Mouse (Mus musculus) frontal cortex, postnatal 25 days (tissue): ENCODE data around the gene Tmem198.

Source experiments
- DNase-seq, 2 experiments: peaks; one replicate each; pipeline ENCODE4 v3.0.0; 2022; ENCODE audit warnings: low spot score in 2 of 2

Gene Tmem198

GRCm38 (mm10) chr1:75478916-75479634 lies at the start of gene Tmem198, which contains the start of gene Chpf:
Tmem198 (plus strand) TSS chr1:75479532.
Chpf (minus strand) TSS chr1:75479307.
- DNase-seq = peak; percentile 92 to 94

DNA sequence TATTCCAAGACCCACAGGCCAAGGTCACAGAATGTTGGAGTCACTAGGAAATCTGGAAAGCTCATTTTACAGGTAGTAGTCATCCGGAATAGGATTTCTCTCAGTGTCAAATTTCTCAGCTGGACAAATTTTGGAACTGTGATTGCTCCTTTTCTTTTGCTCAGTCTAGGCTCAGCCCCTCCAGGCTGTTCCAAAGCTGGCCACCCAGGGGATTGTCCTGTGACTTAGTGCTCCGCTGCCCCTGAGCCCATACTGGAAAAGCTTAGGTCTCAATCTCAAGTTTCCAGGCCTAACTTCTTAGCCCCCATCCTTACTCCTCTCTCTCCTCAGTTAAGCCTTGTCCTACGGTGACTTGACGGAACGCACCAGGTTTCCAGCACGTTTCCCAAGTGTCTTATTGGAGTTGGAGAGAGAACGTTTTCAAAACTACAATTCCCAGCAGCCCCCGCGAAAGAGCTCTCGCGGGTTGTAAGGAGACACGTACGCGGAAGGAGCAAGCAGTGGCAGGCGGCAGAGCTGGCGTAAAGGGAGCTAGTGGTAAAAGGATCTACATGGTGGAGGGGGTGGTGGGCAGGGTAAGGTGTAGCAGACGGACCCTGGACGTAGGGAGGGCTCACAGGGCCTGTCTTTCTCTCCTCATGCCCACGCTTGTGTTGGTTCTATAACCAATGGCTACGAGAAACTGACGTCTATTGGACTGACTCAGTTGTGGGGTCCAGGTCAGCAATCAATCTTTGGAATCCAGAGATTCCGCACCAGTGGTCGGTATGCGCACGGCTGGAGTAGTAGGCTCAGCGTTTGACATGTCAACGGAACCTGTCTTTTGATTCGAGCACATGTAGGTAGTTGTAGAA lies 43.6 kb upstream of the Tmem198 start, which contains the start of gene Gmppa:
Gmppa (plus strand) TSS at position 456 of the 854 bp plus-strand sequence.
- peak; percentile 58 to 69 for DNase-seq

GRCm38 (mm10) chr1:75438782-75439181 lies 40.5 kb upstream of the Tmem198 start:
- no peak for DNase-seq

DNA sequence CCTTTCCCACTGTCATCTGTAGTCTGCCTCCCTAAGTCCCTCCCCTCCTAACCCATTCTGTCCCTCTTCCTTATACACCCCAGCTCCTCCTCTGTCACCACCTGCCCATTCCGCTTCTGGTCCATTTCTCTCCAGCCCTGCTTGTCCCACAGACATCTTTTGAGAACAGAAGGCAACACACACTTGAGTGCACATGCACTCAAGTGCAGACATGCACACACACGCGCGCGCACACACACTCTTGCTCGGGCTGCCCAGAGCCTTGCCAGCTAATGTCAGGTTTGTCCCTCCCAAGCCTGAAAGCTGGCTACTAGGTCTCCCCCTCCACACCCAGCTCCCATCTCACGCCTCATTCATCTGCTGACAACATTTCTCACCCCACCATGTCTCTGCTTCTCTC lies 38.7 kb upstream of the Tmem198 start:
- no peak for DNase-seq

- no peak for DNase-seq
These were observed 37.8 kb upstream of the Tmem198 start for GRCm38 (mm10) chr1:75441471-75441996.

GRCm38 (mm10) chr1:75442171-75442570 lies 37.2 kb upstream of the Tmem198 start:
- DNase-seq = no peak

DNA sequence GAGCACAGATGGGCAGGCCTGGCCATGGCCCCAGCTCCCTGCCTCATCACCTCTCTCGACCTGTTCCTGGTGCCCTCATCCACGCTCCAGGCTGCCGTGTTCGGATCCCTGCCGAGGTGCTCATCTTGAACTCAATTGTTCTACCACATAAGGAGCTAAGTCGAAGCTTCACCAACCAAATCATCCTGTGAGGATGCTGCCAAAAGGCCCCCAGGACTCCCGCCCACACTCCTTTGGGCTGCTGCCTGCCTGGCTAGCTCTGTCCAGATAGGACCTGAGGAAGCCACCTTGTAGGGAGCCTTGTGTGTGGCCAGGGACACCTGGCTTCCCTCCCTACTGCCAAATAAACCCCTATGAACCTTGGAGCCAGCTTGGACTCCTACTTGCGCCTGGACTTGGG lies 36.5 kb upstream of the Tmem198 start:
- DNase-seq = no peak

- no peak for DNase-seq
These were observed 35.9 kb upstream of the Tmem198 start for GRCm38 (mm10) chr1:75443247-75444024.

- DNase-seq = no peak
These were observed 35.1 kb upstream of the Tmem198 start for GRCm38 (mm10) chr1:75444208-75444607.

GRCm38 (mm10) chr1:75445141-75445701 lies 34.1 kb upstream of the Tmem198 start:
- peak in 1 of 2 experiments; percentile 42 for DNase-seq

GRCm38 (mm10) chr1:75445751-75446611 lies 33.4 kb upstream of the Tmem198 start:
- DNase-seq = peak; percentile 56 to 59

- no peak for DNase-seq
These were observed 32.7 kb upstream of the Tmem198 start for GRCm38 (mm10) chr1:75446656-75447055.

DNA sequence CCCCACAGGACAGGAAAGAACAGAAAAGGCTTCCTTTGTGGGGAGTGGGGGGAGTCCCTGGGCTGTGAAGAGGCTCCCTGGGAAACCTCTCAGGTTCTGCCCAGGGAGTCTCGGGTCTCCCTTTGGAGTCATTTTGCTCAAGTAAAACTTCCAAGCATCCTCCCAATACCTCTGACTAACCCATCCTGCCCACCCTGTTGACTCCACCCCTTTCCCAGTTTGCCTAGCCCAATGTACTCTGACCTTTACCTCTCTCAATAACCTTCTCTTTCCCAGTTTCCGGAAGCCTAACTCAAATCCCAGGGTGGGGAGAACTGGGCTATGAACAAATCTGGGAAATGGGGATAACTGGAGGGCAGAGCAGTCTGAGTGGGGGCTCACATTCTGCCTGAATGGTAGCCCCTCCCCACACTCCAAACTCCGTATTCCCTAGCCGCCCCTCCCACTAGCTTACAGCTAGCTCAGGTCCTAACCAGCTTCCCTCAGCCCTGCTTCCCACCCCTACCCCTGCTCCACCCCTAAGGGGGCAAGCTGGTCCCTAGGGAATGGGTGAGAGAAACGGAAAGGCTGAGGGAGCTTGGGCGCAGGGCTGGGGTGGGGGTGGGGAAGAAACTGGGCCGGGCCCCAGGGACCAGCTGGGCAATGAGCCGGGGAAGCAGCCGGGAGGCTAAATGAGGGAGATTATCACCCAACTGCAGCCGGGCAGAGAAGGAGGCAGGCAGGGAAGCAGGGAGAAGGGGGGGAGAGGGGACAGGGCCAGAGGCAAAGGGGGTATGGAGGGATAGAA lies 31.9 kb upstream of the Tmem198 start:
- DNase-seq = no peak

DNA sequence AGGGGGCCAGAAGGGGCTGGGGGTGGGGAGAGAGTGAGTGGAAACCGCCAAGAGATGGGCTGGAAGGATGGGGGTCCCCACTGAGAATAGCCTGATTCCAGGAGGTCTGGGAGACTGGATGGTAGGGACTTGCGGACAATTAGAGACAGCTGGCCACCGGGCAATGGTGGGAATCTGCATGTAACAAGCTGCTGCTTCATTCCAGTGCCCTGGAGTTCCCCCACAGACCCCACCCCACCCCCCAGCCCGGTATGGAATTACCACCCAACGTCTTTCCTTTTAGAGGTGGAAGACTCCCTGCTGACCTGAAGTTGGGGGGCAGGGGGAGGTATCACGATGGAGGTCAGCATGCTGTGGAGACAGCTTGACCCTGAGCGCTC lies 31.3 kb upstream of the Tmem198 start:
- no peak for DNase-seq

DNA sequence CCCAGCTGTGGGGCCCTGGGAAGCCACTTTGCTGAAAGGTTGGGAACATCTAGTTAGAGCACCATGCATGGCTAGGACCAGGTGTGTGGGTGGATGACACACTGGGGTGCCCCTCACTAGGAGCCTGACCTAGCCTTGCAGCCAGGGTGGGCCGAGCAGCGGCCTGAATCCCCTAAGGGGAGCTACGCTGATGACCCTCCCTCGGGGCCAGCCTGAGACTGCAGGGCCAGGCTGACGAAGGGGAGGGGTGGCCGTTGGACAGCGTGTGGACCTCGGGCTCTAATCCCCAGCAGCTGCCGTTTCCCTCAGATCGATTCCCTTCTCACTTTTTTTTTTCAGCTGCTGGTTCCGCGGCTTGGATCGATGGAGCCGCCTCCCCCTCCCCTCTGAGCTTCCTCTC lies 30.4 kb upstream of the Tmem198 start:
- no peak for DNase-seq

DNA sequence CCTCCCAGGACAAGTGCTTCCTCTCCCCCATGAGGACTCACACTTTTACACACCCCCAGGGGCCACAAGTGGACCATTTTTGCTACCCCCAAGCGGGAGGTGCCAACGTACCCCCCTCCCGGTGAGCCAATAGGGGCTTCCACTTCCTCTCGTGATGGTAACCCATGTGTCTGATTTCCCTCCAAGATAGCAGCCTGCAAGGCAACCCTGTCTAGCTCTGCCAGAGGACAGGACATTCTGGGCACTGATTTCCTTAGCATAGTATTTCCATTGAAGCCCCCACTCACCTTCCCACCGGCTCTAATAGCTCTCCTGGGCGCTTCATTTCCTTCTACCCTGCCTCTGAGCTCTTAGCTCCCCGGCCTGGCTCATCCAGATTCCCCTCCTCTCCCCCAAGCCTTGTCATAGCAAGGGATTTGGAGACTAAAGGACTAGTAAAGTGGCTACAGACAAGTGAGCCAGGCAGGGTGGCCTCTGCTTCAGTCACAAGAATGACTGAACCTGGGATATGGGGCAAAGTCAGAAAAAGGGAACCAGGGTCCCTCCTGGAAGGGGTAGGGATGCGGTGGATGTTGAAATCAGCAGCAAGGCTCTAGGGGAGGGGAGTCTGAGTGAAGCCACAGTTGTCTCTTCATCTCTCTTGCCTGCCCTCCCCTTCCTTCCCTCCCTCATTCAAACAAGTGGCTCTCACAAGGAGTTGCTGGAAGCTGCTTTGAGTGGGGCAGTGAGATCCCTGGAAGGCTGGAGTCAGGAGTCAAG lies 29.8 kb upstream of the Tmem198 start:
- DNase-seq = no peak

DNA sequence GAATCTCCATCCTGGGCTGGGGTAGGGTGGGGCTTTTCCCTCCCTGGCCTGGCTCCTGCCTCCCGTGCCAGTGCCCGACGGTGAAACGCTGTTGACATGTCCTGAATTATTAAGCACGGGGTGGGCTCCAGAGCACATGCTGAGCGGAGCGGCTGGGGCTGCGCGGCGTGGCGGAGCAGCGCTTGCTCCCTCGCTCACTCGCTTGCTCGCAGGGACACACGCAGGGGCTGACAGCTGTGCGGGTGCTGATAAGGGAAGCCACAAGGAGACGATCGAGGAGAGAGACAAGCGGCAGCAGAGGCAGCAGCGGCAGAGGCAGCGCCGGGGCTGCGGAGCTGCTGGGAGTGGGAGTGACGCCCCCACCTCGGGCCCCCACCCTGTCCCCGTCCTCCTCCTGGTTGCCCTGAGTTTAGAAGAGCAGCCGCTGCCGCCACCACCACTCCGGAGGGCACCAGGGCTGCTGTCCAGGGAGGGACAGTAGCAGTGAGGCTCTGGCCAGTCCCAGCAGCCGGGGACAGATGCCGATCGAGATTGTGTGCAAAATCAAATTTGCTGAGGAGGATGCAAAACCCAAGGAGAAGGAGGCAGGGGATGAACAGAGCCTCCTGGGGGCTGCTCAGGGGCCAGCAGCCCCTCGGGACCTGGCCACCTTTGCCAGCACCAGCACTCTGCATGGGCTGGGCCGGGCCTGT lies 28.9 kb upstream of the Tmem198 start, which contains the start of gene Asic4:
Asic4 (plus strand) TSS at position 123 of the 692 bp plus-strand sequence.
- DNase-seq = no peak

GRCm38 (mm10) chr1:75451900-75452299 lies 27.4 kb upstream of the Tmem198 start:
- DNase-seq = no peak
